In the genomic region with DNA sequence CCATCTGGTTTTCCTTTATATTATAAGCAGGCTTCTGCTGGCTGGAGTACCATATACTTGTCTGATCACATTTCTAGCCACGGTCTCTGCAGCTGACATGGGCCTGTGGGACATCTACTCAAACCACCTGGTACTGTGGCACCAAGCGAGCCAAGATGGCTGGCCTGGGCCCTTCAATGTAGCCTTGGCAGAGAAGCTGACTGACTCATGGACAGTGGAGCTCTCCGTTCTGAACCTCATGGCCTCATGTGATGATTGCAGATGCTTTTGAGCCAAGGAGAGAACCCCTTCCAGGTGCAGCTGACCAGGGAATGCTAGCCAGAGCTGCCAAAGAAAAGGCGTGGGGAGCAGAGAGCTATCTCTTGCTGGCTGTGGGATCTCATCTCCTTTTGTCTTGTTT, we compare ENCODE assay signal across 27 mouse cellular contexts. TPM values are rescaled to one million over a fixed set of nuclear protein-coding genes. Genes with fewer than 3 reads are reported as not detected.
A peak's percentile ranks its signal among the peaks of the same experiment; 100 is the strongest.
DNase-seq lines count a peak whose midpoint lies in the region; ATAC-seq lines count a peak whose summit lies in the region.
"Had no signal": no experiment of that assay in that cellular context is flagged by ENCODE, and none has a peak within 500 bp of the region (broad histone marks: within the 10 kb centered on the region; RNA-seq: fewer than 3 reads in every experiment).

No protein-coding gene starts in this region.

- no peaks in the 10 kb centered on the region for H3K4me1 ChIP-seq in kidney, embryonic 14.5 days (ENCODE audit: control insufficient read depth, insufficient read depth, low read length)
- H3K4me1 ChIP-seq: forebrain, embryonic 10.5 days; forebrain, embryonic 12.5 days had no signal

- H3K27me3 ChIP-seq in kidney, embryonic 14.5 days (ENCODE audit: control insufficient read depth, insufficient read depth, low read length): no peaks in the 10 kb centered on the region
- H3K27me3 ChIP-seq: CH12.LX; embryonic facial prominence, embryonic 13.5 days; embryonic facial prominence, embryonic 15.5 days; forebrain, embryonic 12.5 days; Patski had no signal

- DNase-seq in adrenal gland, postnatal 14 days: peak; percentile 34
- no peak for DNase-seq in adrenal gland, postnatal 25 days
- DNase-seq in gastrocnemius, adult 18-20 months (ENCODE audit: low spot score): peak; percentile 50
- no peak for DNase-seq in gastrocnemius, postnatal 14 days
- DNase-seq in gastrocnemius, postnatal 25 days: peak; percentile 38
- DNase-seq in gastrocnemius, postnatal 4 days (ENCODE audit: low spot score in 2 of 2): no peak
- DNase-seq in brain, adult 2 months (ENCODE audit: low read depth, low spot score): peak; percentile 33
- DNase-seq: adrenal gland, adult 8-10 months; adrenal gland, postnatal 36 days; B cell, adult 2 months; cerebellum, adult 8-10 months; cerebellum, adult 9-11 months; cerebellum, postnatal 14 days; embryo, embryonic 11 days had no signal

- no peak overlapping the region for H3K9ac ChIP-seq in kidney, embryonic 14.5 days (ENCODE audit: low read depth, low read length)
- H3K9ac ChIP-seq: embryonic facial prominence, embryonic 13.5 days; embryonic facial prominence, embryonic 15.5 days; forebrain, embryonic 12.5 days had no signal

- intact Hi-C loops in gastrocnemius, postnatal 14 days (cut with DNase I; ENCODE audit: low total_unique reads): no loop called here

- no peak overlapping the region for H3K4me3 ChIP-seq in kidney, embryonic 14.5 days (ENCODE audit: low read length)
- H3K4me3 ChIP-seq: embryonic facial prominence, embryonic 13.5 days; embryonic facial prominence, embryonic 15.5 days; erythroblast, embryonic 14.5 days; forebrain, embryonic 10.5 days; forebrain, embryonic 12.5 days had no signal

- no peak for ATAC-seq in kidney, embryonic 14.5 days (ENCODE audit: low FRiP score, low TSS enrichment)
- ATAC-seq: activated CD4-positive, CD25-positive, alpha-beta regulatory T cell, adult 4 months; CD4-positive, CD25-positive, alpha-beta regulatory T cell, adult 4 months; forebrain, embryonic 14.5 days; forebrain, embryonic 16.5 days; Patski had no signal

- no peak overlapping the region for H3K27ac ChIP-seq in kidney, embryonic 14.5 days (ENCODE audit: low read depth, low read length)
- H3K27ac ChIP-seq: embryonic facial prominence, embryonic 13.5 days; embryonic facial prominence, embryonic 15.5 days; forebrain, embryonic 10.5 days; forebrain, embryonic 12.5 days had no signal

- 95% methylated on average over 4 of the region's 4 CpGs for WGBS in kidney, embryonic 14.5 days

- peaks cover 98% of the 10 kb centered on the region for H3K36me3 ChIP-seq in kidney, embryonic 14.5 days (ENCODE audit: control insufficient read depth, insufficient read depth, low read length)

- no peak overlapping the region for H3K4me2 ChIP-seq in kidney, embryonic 14.5 days (replicated peaks; ENCODE audit: low read depth, low read length)
- H3K4me2 ChIP-seq: embryonic facial prominence, embryonic 13.5 days; embryonic facial prominence, embryonic 15.5 days; forebrain, embryonic 12.5 days had no signal

- no peaks in the 10 kb centered on the region for H3K9me3 ChIP-seq in kidney, embryonic 14.5 days (ENCODE audit: control insufficient read depth, low read length)
- H3K9me3 ChIP-seq: embryonic facial prominence, embryonic 13.5 days; embryonic facial prominence, embryonic 15.5 days; forebrain, embryonic 10.5 days; forebrain, embryonic 12.5 days; G1E had no signal

RNA-seq across cellular contexts. Expression of a gene that starts 17.1 kb away (rescaled TPM):
- total RNA-seq in adrenal gland, postnatal 14 days (2021): 31.6 and 38.3 TPM in 2 replicates
- total RNA-seq in adrenal gland, postnatal 25 days (2021): 33.2 and 51.0 TPM in 2 replicates
- 10 to 100 TPM; 11.3 to 12.7 TPM for total RNA-seq in gastrocnemius, adult 18-20 months (2021)
- total RNA-seq in gastrocnemius, postnatal 14 days (2021): 10 to 100 TPM; 11.8 to 12.8 TPM
- total RNA-seq in gastrocnemius, postnatal 25 days (2021): 1 to 10 TPM; 9.2 to 9.6 TPM
- 10 to 100 TPM; 31.8 to 31.9 TPM for total RNA-seq in gastrocnemius, postnatal 4 days (2021)
- polyA plus RNA-seq in kidney, embryonic 14.5 days (2014; fragmentation: Nextera tagmentation; extraction: Ambion mirVana): 55.9 and 76.6 TPM in 2 replicates

RNA-seq across cellular contexts. Expression of a gene that starts 24.4 kb away (rescaled TPM):
- 11.1 and 24.2 TPM in 2 replicates for total RNA-seq in adrenal gland, postnatal 14 days (2021)
- total RNA-seq in adrenal gland, postnatal 25 days (2021): 13.1 and 18.5 TPM in 2 replicates
- total RNA-seq in gastrocnemius, adult 18-20 months (2021): 10 to 100 TPM; 27.2 to 30.8 TPM
- total RNA-seq in gastrocnemius, postnatal 14 days (2021): 10 to 100 TPM; 10.4 to 13.0 TPM
- 10 to 100 TPM; 15.3 to 17.7 TPM for total RNA-seq in gastrocnemius, postnatal 25 days (2021)
- 10 to 100 TPM; 14.9 to 18.2 TPM for total RNA-seq in gastrocnemius, postnatal 4 days (2021)
- polyA plus RNA-seq in kidney, embryonic 14.5 days (2014; fragmentation: Nextera tagmentation; extraction: Ambion mirVana): 7.0 and 7.8 TPM in 2 replicates

RNA-seq across cellular contexts. Expression of a gene that starts 39.6 kb away (rescaled TPM):
- total RNA-seq in adrenal gland, postnatal 14 days (2021): 93.9 and 95.9 TPM in 2 replicates
- total RNA-seq in adrenal gland, postnatal 25 days (2021): 90.8 and 117 TPM in 2 replicates
- 10 to 100 TPM; 44.5 to 45.0 TPM for total RNA-seq in gastrocnemius, adult 18-20 months (2021)
- total RNA-seq in gastrocnemius, postnatal 14 days (2021): 10 to 100 TPM; 38.9 to 40.4 TPM
- 10 to 100 TPM; 42.8 to 45.0 TPM for total RNA-seq in gastrocnemius, postnatal 25 days (2021)
- total RNA-seq in gastrocnemius, postnatal 4 days (2021): 10 to 100 TPM; 63.9 to 64.1 TPM
- 225 and 249 TPM in 2 replicates for polyA plus RNA-seq in kidney, embryonic 14.5 days (2014; fragmentation: Nextera tagmentation; extraction: Ambion mirVana)

Comparison
In these comparisons a context has a peak if more than half of its experiments do, and no peak if none do; other contexts are left out.
1. DNase-seq: peak in adrenal gland, postnatal 14 days (single experiment), gastrocnemius, adult 18-20 months (single experiment), gastrocnemius, postnatal 25 days (single experiment) and brain, adult 2 months (single experiment); none in adrenal gland, postnatal 25 days (single experiment), gastrocnemius, postnatal 14 days (single experiment) and gastrocnemius, postnatal 4 days (0 of 2).